Mouse (Mus musculus) cortical plate, adult 2 months (tissue): ENCODE results near the gene Tbxas1. TPM values are rescaled to one million over a fixed set of nuclear protein-coding genes. Genes with fewer than 3 reads are reported as not detected.

Experiments
- H3K27ac ChIP-seq: fragments of 200-500 bp; 2 replicates; pipeline ENCODE4 v1.5.1; 2012; ENCODE audit warnings: low read length, control low read depth, inconsistent platforms; ENCODE audit not compliant: insufficient read depth
- H3K4me1 ChIP-seq: fragments of 200-500 bp; 2 replicates; pipeline ENCODE4 v1.6.1; 2011; ENCODE audit warnings: low read length; ENCODE audit not compliant: control insufficient read depth, insufficient read depth
- H3K4me3 ChIP-seq: fragments of 200-500 bp; 2 replicates; pipeline ENCODE4 v1.5.1; 2011; ENCODE audit warnings: mild to moderate bottlenecking, low read length, control low read depth; ENCODE audit not compliant: insufficient read depth
- CTCF ChIP-seq: fragments of 200-500 bp; IDR thresholded peaks from 2 replicates; pipeline ENCODE4 v1.5.1; 2011; ENCODE audit warnings: mild to moderate bottlenecking, control low read depth, low read length; ENCODE audit not compliant: insufficient read depth; ENCODE audit errors: extremely low read depth
- POLR2A ChIP-seq: fragments of 200-500 bp; IDR thresholded peaks from 2 replicates; pipeline ENCODE4 v1.6.1; 2011; ENCODE audit warnings: mild to moderate bottlenecking, low read length, control low read depth; ENCODE audit not compliant: insufficient read depth; ENCODE audit errors: extremely low read depth
- polyA plus RNA-seq: library from polyadenylated mRNA; depleted of rRNA; stranded (reverse); fragments of >200 nt; gene quantifications from 2 replicates; pipeline ENCODE4 v1.2.3, GENCODE M21; 2012

Gene Tbxas1
- polyA plus RNA-seq, 1 experiment = 2.7 TPM

GRCm38 (mm10) chr6:38944826-38945225 is 69.6 kb downstream of the Tbxas1 start:
- Histone ChIP-seq H3K27ac (no peak overlapping the region), H3K4me3 (no peak overlapping the region), H3K4me1 (no peaks in the 10 kb centered on the region)
- no peak for TF ChIP-seq CTCF
- TF ChIP-seq POLR2A = no peak

GRCm38 (mm10) chr6:38945681-38946080 is 70.5 kb downstream of the Tbxas1 start:
- no peak overlapping the region for H3K4me3 ChIP-seq
- no peak overlapping the region for H3K27ac ChIP-seq
- H3K4me1 ChIP-seq = no peaks in the 10 kb centered on the region
- TF ChIP-seq POLR2A = no peak
- TF ChIP-seq CTCF = no peak

GRCm38 (mm10) chr6:38947282-38947681 is 72.1 kb downstream of the Tbxas1 start:
- TF ChIP-seq POLR2A (no peak), CTCF (no peak)
- Histone ChIP-seq H3K27ac (no peak overlapping the region), H3K4me3 (no peak overlapping the region), H3K4me1 (no peaks in the 10 kb centered on the region)

GRCm38 (mm10) chr6:38949683-38950161 is 74.5 kb downstream of the Tbxas1 start:
- no peak overlapping the region for H3K4me3 ChIP-seq
- no peak for TF ChIP-seq POLR2A
- no peak for TF ChIP-seq CTCF
- H3K4me1 ChIP-seq = no peaks in the 10 kb centered on the region
- no peak overlapping the region for H3K27ac ChIP-seq

- H3K27ac ChIP-seq = no peak overlapping the region
- H3K4me3 ChIP-seq = no peak overlapping the region
- no peak for TF ChIP-seq CTCF
- no peak for TF ChIP-seq POLR2A
- H3K4me1 ChIP-seq = no peaks in the 10 kb centered on the region
Observed at GRCm38 (mm10) chr6:38950341-38950740, 75.1 kb downstream of the Tbxas1 start.

- Histone ChIP-seq H3K4me1 (no peaks in the 10 kb centered on the region), H3K4me3 (no peak overlapping the region), H3K27ac (no peak overlapping the region)
- no peak for TF ChIP-seq POLR2A
- TF ChIP-seq CTCF = no peak
Observed at GRCm38 (mm10) chr6:38950838-38951237, 75.6 kb downstream of the Tbxas1 start.

GRCm38 (mm10) chr6:38956641-38957040 is 81.4 kb downstream of the Tbxas1 start:
- H3K27ac ChIP-seq = no peak overlapping the region
- no peak for TF ChIP-seq POLR2A
- no peak for TF ChIP-seq CTCF
- H3K4me1 ChIP-seq = no peaks in the 10 kb centered on the region
- no peak overlapping the region for H3K4me3 ChIP-seq

GRCm38 (mm10) chr6:38957246-38957645 is 82.0 kb downstream of the Tbxas1 start:
- no peak for TF ChIP-seq POLR2A
- TF ChIP-seq CTCF = no peak
- Histone ChIP-seq H3K4me1 (no peaks in the 10 kb centered on the region), H3K27ac (no peak overlapping the region)

GRCm38 (mm10) chr6:38959502-38959901 is 84.3 kb downstream of the Tbxas1 start:
- TF ChIP-seq CTCF (no peak), POLR2A (no peak)
- Histone ChIP-seq H3K4me1 (no peaks in the 10 kb centered on the region), H3K27ac (no peak overlapping the region), H3K4me3 (no peak overlapping the region)

More at GRCm38 (mm10) chr6:38957246-38957645, 82.0 kb downstream of the Tbxas1 start:
- no peak overlapping the region for H3K4me3 ChIP-seq

- H3K4me3 ChIP-seq = no peak overlapping the region
- H3K4me1 ChIP-seq = no peaks in the 10 kb centered on the region
- no peak overlapping the region for H3K27ac ChIP-seq
- TF ChIP-seq POLR2A (no peak), CTCF (no peak)
Observed at GRCm38 (mm10) chr6:38960367-38960766, 85.2 kb downstream of the Tbxas1 start.
